Mouse (Mus musculus) stomach, postnatal 0 days (tissue): Measurements from ENCODE around the gene Tmem174. TPM values are rescaled to one million over a fixed set of nuclear protein-coding genes. Genes with fewer than 3 reads are reported as not detected.

Experiments used
- ATAC-seq: fragments of 200-750 bp; cut with Nextera tagmentation; 2 replicates; pipeline ENCODE4 v1.8.0; 2017; ENCODE audit not compliant: low FRiP score, low TSS enrichment
- DNase-seq: peaks from one replicate; pipeline ENCODE4 v3.0.0-alpha.2; 2016; ENCODE audit warnings: low spot score
- H3K27ac ChIP-seq: fragments of 300-500 bp; sonication (generic); replicated peaks from 2 replicates; pipeline ENCODE4 v1.5.1; 2014; ENCODE audit warnings: mild to moderate bottlenecking, control low read depth
- H3K27me3 ChIP-seq: fragments of 300-500 bp; sonication (generic); 2 replicates; pipeline ENCODE4 v1.6.1; 2014; ENCODE audit warnings: low read length; ENCODE audit not compliant: control insufficient read depth, insufficient read depth
- H3K36me3 ChIP-seq: fragments of 300-500 bp; sonication (generic); 2 replicates; pipeline ENCODE4 v1.6.1; 2014; ENCODE audit warnings: low read length, mixed read lengths; ENCODE audit not compliant: control insufficient read depth, insufficient read depth
- H3K4me1 ChIP-seq: fragments of 300-500 bp; sonication (generic); replicated peaks from 2 replicates; pipeline ENCODE4 v1.6.1; 2014; ENCODE audit warnings: antibody characterized with exemption; ENCODE audit not compliant: control insufficient read depth, insufficient read depth
- H3K4me2 ChIP-seq: fragments of 300-500 bp; sonication (generic); replicated peaks from 2 replicates; pipeline ENCODE4 v1.6.1; 2014; ENCODE audit warnings: low read depth, mild to moderate bottlenecking, control low read depth, moderate library complexity
- H3K4me3 ChIP-seq: fragments of 300-500 bp; sonication (generic); 2 replicates; pipeline ENCODE4 v1.5.1; 2014; ENCODE audit warnings: low read depth, low read length, control low read depth
- H3K9ac ChIP-seq: fragments of 300-500 bp; sonication (generic); 2 replicates; pipeline ENCODE4 v1.6.1; 2014; ENCODE audit warnings: mild to moderate bottlenecking, low read length, control low read depth, mixed read lengths
- H3K9me3 ChIP-seq: fragments of 300-500 bp; sonication (generic); 2 replicates; pipeline ENCODE4 v1.6.1; 2016; ENCODE audit warnings: low read length; ENCODE audit not compliant: control insufficient read depth
- CTCF ChIP-seq: IDR thresholded peaks from 2 replicates; pipeline ENCODE4 v1.5.1; 2016; ENCODE audit warnings: antibody characterized with exemption, low read depth, mild to moderate bottlenecking, moderate library complexity
- EP300 ChIP-seq: optimal IDR thresholded peaks from 2 replicates; pipeline ENCODE3; 2016; ENCODE audit warnings: antibody characterized with exemption
- WGBS: fragments of 180-500 bp; shearing (Covaris S2); extraction: QIAGEN DNeasy Blood & Tissue Kit; methylation state at CpG from one replicate; pipeline ENCODE4 v1.1.7; 2014; 5-methylcytosine and 5-hydroxymethylcytosine counted together
- polyA plus RNA-seq: library from polyadenylated mRNA; unstranded; fragments of >200 nt; fragmentation: Nextera tagmentation; extraction: Ambion mirVana; gene quantifications from 2 replicates; pipeline ENCODE4 v1.2.1, GENCODE M21; 2015

The Tmem174 gene
- polyA plus RNA-seq, 1 experiment from 2014 or later, result not detected

DNA sequence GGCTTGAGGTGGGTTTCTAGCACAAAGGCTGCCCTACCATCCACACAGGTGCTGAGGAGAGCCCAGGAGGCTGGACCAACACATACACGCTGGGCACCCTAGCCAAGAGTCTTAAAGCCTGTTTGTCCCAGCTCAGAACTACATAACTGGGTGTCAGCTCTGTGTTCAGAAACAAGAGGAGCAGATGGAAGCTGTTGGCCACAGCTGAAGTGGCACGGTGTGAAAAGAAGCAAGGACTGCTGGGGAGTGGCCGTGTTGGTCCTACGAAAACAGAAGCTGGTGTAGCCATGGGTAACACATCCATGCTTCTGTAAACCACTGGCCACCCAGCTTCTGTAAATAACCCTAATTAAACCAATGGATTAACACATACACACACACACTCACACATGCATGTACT is 18.1 kb upstream of the Tmem174 start:
- Histone ChIP-seq H3K4me3 (no peak overlapping the region), H3K27me3 (no peaks in the 10 kb centered on the region), H3K9me3 (no peaks in the 10 kb centered on the region), H3K4me1 (0 out of 2 replicates have a peak, but pooled peaks cover 2% of the 10 kb centered on the region), H3K9ac (no peak overlapping the region), H3K4me2 (no peak overlapping the region), H3K27ac (no peak overlapping the region), H3K36me3 (no peaks in the 10 kb centered on the region)
- no peak for DNase-seq
- 90% methylated on average over 4 of the region's 4 CpGs for WGBS
- TF ChIP-seq CTCF, result no peak
- TF ChIP-seq EP300, result no peak
- no peak for ATAC-seq

DNA sequence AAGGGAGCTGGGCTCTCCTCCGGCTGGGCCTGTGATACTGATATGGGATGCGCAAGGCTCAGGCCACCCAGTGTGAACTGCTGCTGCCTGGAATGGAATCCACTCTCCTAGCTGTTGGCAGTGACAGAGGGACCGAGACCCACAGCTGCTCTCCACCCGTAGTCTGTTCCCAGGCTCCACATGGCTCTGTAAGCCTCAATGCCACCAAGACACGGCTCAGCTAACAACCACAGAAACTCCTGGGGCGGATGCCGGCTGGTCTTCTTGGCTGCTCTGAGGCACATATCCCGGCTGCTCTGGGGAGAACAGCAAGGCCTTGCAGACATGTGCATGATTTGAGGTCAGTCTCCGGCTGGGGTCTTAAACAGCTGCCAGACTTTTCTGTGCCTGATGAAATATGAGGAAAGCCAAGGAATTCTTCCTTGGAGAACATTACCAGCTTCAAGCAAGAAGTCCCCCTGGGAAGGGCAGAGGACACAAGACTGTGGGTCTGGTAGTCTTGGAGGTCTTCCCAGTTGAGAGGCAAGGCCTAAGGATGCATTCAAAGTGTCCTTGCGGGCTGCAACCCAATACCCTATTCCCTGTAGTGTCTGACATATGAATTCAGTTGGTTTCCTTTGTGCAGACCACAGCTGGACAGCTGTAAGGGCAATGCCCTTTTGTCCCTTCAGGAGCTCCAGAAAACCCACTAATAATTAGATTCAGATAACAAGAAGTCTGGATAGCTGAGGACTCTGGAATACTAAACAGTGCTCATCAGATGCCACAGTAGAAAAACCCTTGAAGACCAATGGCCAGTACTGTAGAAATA is 17.1 kb upstream of the Tmem174 start:
- no peak overlapping the region for H3K4me3 ChIP-seq
- H3K4me1 ChIP-seq, result 0 out of 2 replicates have a peak, but pooled peaks cover 2% of the 10 kb centered on the region
- H3K9me3 ChIP-seq, result no peaks in the 10 kb centered on the region
- H3K36me3 ChIP-seq, result no peaks in the 10 kb centered on the region
- no peak overlapping the region for H3K9ac ChIP-seq
- DNase-seq (no peak), ATAC-seq (no peak)
- no peaks in the 10 kb centered on the region for H3K27me3 ChIP-seq
- 51% methylated on average over 10 of the region's 10 CpGs for WGBS
- peak overlapping the region; percentile 40; the same call in 1 of the 2 replicates for H3K27ac ChIP-seq
- TF ChIP-seq EP300 (no peak), CTCF (no peak)
- no peak overlapping the region for H3K4me2 ChIP-seq

DNA sequence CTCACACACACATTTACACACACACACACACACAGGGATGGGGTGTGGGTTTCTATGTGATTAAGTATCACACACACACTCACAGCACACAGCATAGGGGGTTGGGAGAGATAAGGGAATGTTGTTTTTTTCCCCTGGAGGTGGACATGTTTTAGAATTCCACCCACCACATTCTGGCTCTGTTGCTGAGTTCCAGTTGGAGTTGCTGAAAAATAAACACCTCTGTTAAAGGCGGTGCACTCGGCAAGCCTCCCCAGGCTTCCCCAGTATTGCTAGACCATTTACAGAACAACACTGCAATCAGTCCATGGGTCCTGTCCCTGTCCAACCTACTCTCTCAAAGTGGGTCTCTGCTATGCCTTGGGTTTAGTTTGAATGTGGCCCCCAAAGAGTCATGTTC is 15.0 kb upstream of the Tmem174 start:
- WGBS, result 39% methylated on average over 2 of the region's 2 CpGs
- Histone ChIP-seq H3K27me3 (no peaks in the 10 kb centered on the region), H3K9me3 (no peaks in the 10 kb centered on the region), H3K4me3 (no peak overlapping the region), H3K4me2 (no peak overlapping the region), H3K4me1 (0 out of 2 replicates have a peak, but pooled peaks cover 2% of the 10 kb centered on the region), H3K27ac (peak overlapping the region; percentile 30; the same call in 1 of the 2 replicates), H3K9ac (no peak overlapping the region), H3K36me3 (no peaks in the 10 kb centered on the region)
- no peak for TF ChIP-seq EP300
- TF ChIP-seq CTCF, result no peak
- no peak for DNase-seq
- ATAC-seq, result no peak

DNA sequence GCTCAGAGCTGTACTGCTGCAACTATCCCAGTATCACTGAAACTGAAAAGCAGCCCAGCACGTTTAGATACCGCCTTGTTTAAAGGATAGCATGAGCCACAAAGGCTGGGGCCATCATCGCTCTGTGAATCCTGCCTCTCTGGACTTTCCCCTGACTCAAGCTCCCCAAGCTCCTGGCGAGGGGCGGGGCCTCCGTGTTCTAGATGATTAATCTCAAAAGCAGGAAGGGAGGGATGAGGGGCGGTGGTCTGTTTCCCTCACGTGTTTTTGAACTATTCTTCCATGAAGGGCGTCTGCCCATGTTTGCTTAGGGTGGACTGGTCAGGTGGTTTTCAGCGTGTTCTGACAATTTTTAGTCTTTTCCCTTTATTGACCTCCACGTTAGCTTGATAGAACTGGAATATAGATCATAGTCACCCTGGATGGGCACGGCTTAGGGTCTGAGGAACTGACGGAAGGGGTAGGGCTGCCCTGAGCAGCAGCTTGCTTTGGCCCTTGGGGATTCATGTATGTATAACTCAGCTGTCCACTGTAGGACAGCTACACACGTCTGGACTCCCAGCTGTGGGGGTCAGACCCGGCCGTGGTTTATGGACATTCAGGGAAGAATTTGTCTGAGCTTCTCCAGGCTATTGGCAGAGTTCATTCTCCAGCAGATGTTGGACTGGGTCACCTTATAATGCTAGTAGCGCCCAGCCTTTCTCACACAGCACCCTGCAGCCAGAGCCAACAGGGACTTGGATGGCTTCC is 14.2 kb upstream of the Tmem174 start:
- TF ChIP-seq CTCF (no peak), EP300 (no peak)
- no peaks in the 10 kb centered on the region for H3K36me3 ChIP-seq
- H3K4me3 ChIP-seq, result no peak overlapping the region
- 0 out of 2 replicates have a peak, but pooled peaks cover 2% of the 10 kb centered on the region for H3K4me1 ChIP-seq
- peak overlapping the region; percentile 30; the same call in 1 of the 2 replicates for H3K27ac ChIP-seq
- no peak overlapping the region; the same call in 1 of the 2 replicates for H3K4me2 ChIP-seq
- H3K27me3 ChIP-seq, result no peaks in the 10 kb centered on the region
- WGBS, result 33% methylated on average over 17 of the region's 17 CpGs
- ATAC-seq, result peak; percentile 66
- peak; percentile 67 for DNase-seq
- no peak overlapping the region for H3K9ac ChIP-seq
- no peaks in the 10 kb centered on the region for H3K9me3 ChIP-seq

DNA sequence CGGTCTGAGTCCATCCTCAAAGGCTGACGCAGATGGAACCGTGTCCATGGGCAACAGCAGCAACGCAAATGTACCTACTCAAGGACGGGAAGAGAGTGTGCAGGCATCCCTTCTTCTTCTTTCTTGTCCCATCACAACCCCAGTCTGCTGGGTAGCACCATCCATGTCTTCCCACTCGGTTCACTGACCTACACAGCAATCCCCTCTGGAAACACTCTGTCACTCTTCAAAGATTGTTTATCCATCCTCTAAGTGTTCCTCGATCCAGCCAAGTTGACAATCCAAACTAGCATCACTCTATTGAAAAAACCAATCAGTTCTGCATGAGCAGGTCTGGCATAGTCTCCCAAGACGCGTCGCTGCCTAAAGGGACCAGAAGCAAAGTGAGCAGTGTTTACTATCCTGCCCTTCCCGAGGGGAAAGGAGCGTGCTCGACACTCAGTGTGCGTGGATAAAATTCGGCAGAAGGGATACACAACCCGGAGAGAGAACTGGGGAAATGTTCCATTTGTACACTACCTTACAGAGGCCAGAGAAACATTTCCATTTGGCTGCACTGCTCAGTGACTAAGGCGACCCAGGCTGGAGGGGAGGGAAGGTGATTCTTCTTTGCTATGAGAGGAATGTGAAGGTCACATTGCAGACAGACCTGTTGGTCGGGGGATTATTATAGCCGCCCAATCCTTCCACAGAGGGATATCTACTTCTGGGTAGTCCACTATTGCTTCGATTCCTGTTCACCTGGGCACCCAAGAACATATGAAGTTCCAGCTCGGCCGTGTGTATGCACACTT is 10.8 kb upstream of the Tmem174 start:
- no peak overlapping the region for H3K27ac ChIP-seq
- no peak for TF ChIP-seq CTCF
- TF ChIP-seq EP300, result no peak

More for the DNA sequence above, 10.8 kb upstream of the Tmem174 start:
- Histone ChIP-seq H3K4me1 (0 out of 2 replicates have a peak, but pooled peaks cover 2% of the 10 kb centered on the region), H3K9me3 (no peaks in the 10 kb centered on the region), H3K9ac (no peak overlapping the region), H3K36me3 (no peaks in the 10 kb centered on the region), H3K27me3 (no peaks in the 10 kb centered on the region), H3K4me2 (no peak overlapping the region), H3K4me3 (no peak overlapping the region)
- WGBS, result 76% methylated on average over 22 of the region's 22 CpGs
- DNase-seq (no peak), ATAC-seq (no peak)
